In the genomic region with DNA sequence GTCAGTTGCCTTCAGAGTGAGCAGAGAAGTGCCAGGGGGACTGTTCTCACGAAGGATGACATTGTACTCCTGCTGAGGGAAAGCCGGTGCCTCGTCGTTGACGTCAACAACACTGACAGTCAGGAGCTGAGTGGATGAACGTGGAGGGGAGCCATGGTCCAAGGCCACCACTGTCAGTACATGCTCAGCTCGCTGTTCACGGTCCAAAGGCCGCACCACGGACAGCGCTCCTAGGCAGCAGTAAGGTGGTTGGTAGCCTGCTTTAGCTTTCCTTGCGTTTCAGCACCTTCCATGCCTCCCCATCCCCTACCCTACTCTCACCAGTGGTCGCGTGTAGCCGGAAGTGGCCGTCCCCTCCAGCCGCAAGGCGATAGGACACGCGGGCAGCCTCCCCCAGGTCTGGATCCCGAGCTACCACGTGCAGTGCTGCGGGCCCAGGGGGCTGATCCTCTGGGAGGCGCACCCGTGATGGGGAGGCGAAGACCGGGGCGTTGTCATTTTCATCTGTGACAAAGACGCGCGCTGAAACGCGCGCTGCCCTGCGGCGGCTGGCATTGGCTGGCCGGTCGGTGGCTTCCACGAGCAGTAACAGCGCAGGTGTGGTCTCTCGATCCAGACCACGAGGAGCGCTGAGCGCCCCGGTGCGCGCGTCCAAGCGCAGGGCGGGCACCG, we compare ENCODE assay signal across 10 mouse cellular contexts. TPM values are rescaled to one million over a fixed set of nuclear protein-coding genes. Genes with fewer than 3 reads are reported as not detected.
DNase-seq lines count a peak whose midpoint lies in the region; ATAC-seq and TF ChIP-seq lines count a peak whose summit lies in the region.
"Had no signal": no experiment of that assay in that cellular context is flagged by ENCODE, and none has a peak within 500 bp of the region (broad histone marks: within the 10 kb centered on the region; RNA-seq: fewer than 3 reads in every experiment).

No protein-coding gene starts in this region.

- 0 out of 2 replicates have a peak, but pooled peaks cover 18% of the 10 kb centered on the region for H3K36me3 ChIP-seq in lung, postnatal 0 days (ENCODE audit: insufficient read depth, low read length)
- H3K36me3 ChIP-seq in liver, embryonic 12.5 days, result peaks cover 17% of the 10 kb centered on the region

- no peak overlapping the region for H3K27ac ChIP-seq in lung, postnatal 0 days (ENCODE audit: low read length)
- no peak overlapping the region for H3K27ac ChIP-seq in liver, embryonic 12.5 days

- WGBS in lung, postnatal 0 days, result 49% methylated on average over 51 of the region's 51 CpGs
- 11% methylated on average over 51 of the region's 51 CpGs for WGBS in liver, embryonic 12.5 days (ENCODE audit: insufficient replicate concordance)

- peak overlapping the region; percentile 3; the same call in 1 of the 2 replicates for H3K4me3 ChIP-seq in lung, postnatal 0 days (ENCODE audit: low read depth, low read length)
- peak overlapping the region; percentile 42 for H3K4me3 ChIP-seq in liver, embryonic 12.5 days

- H3K9me3 ChIP-seq in lung, postnatal 0 days (ENCODE audit: low read length), result no peaks in the 10 kb centered on the region
- H3K9me3 ChIP-seq in liver, embryonic 12.5 days (replicated peaks), result no peaks in the 10 kb centered on the region

- H3K4me2 ChIP-seq in lung, postnatal 0 days (replicated peaks; ENCODE audit: low read depth, low read length), result peak overlapping the region; percentile 30
- peak overlapping the region; percentile 63 for H3K4me2 ChIP-seq in liver, embryonic 12.5 days

- H3K27me3 ChIP-seq in lung, postnatal 0 days (replicated peaks; ENCODE audit: insufficient read depth, low read length), result no peaks in the 10 kb centered on the region
- H3K27me3 ChIP-seq in liver, embryonic 12.5 days (replicated peaks), result peaks cover 53% of the 10 kb centered on the region

- no peak for TF ChIP-seq EP300 in lung, postnatal 0 days (IDR thresholded peaks at IDR 0.05)

- no peaks in the 10 kb centered on the region for H3K4me1 ChIP-seq in lung, postnatal 0 days (ENCODE audit: insufficient read depth, low read depth, low read length)
- peaks cover 8% of the 10 kb centered on the region; the same call in 1 of the 2 replicates for H3K4me1 ChIP-seq in liver, embryonic 12.5 days

- TF ChIP-seq CTCF in lung, postnatal 0 days (IDR thresholded peaks at IDR 0.05), result no peak

- H3K9ac ChIP-seq in lung, postnatal 0 days (replicated peaks; ENCODE audit: low read depth), result no peak overlapping the region
- H3K9ac ChIP-seq in liver, embryonic 12.5 days, result no peak overlapping the region

- peak; percentile 87 for DNase-seq in heart, adult 11 months
- DNase-seq in heart, adult 8-10 months (ENCODE audit: low spot score), result no peak
- DNase-seq in lung, postnatal 0 days (ENCODE audit: low spot score), result no peak
- no peak for DNase-seq in lung, postnatal 4 days
- peak; percentile 48 for DNase-seq in yolk sac, embryonic 10.5 days (ENCODE audit: low spot score)
- no peak for DNase-seq in layer of hippocampus, postnatal 25 days (ENCODE audit: extremely low spot score in 1 of 2, low spot score in 1 of 2)
- no peak for DNase-seq in spleen, postnatal 10 days (ENCODE audit: low spot score in 2 of 2)
- DNase-seq: cerebellum, adult 11 months; kidney, adult 2 months had no signal

- ATAC-seq in lung, postnatal 0 days, result no peak
- ATAC-seq in liver, embryonic 12.5 days, result peak; percentile 44

RNA-seq across cellular contexts. Expression of a gene that starts 9.9 kb away (rescaled TPM):
- 10 to 100 TPM; 39.0 to 57.8 (median 45.5) TPM for total RNA-seq in heart, adult 8-10 months (2022)
- 107 and 110 TPM in 2 replicates for polyA plus RNA-seq in lung, postnatal 0 days (2015; fragmentation: Nextera tagmentation; extraction: Ambion mirVana)
- polyA plus RNA-seq in liver, embryonic 12.5 days (2016; fragmentation: Nextera tagmentation; extraction: Ambion mirVana), result 62.3 and 64.7 TPM in 2 replicates
- 10 to 100 TPM; 61.4 to 61.8 TPM for total RNA-seq in layer of hippocampus, postnatal 25 days (2021)

RNA-seq across cellular contexts. Expression of a gene that starts 17.8 kb away (rescaled TPM):
- total RNA-seq in heart, adult 8-10 months (2022), result 100 to 1,000 TPM; 102 to 119 (median 112) TPM
- 111 and 121 TPM in 2 replicates for polyA plus RNA-seq in lung, postnatal 0 days (2015; fragmentation: Nextera tagmentation; extraction: Ambion mirVana)
- 232 and 233 TPM in 2 replicates for polyA plus RNA-seq in liver, embryonic 12.5 days (2016; fragmentation: Nextera tagmentation; extraction: Ambion mirVana)
- total RNA-seq in layer of hippocampus, postnatal 25 days (2021), result 100 to 1,000 TPM; 122 to 128 TPM

RNA-seq across cellular contexts. Expression of a gene that starts 24.8 kb away (rescaled TPM):
- total RNA-seq in heart, adult 8-10 months (2022), result 10 to 100 TPM in 3 of 4 experiments, 1 to 10 TPM in 1; 8.8 to 10.4 (median 10.2) TPM
- polyA plus RNA-seq in lung, postnatal 0 days (2015; fragmentation: Nextera tagmentation; extraction: Ambion mirVana), result 19.0 and 19.3 TPM in 2 replicates
- polyA plus RNA-seq in liver, embryonic 12.5 days (2016; fragmentation: Nextera tagmentation; extraction: Ambion mirVana), result 28.8 and 29.1 TPM in 2 replicates
- 10 to 100 TPM in 1 of 2 experiments, 1 to 10 TPM in 1; 9.2 to 10.7 TPM for total RNA-seq in layer of hippocampus, postnatal 25 days (2021)

RNA-seq across cellular contexts. Expression of a gene that starts 25.5 kb away (rescaled TPM):
- total RNA-seq in heart, adult 8-10 months (2022), result 1 to 10 TPM; 4.3 to 8.7 (median 7.3) TPM
- 3.0 and 3.4 TPM in 2 replicates for polyA plus RNA-seq in lung, postnatal 0 days (2015; fragmentation: Nextera tagmentation; extraction: Ambion mirVana)
- 1.9 and 2.0 TPM in 2 replicates for polyA plus RNA-seq in liver, embryonic 12.5 days (2016; fragmentation: Nextera tagmentation; extraction: Ambion mirVana)
- 10 to 100 TPM; 15.9 to 18.3 TPM for total RNA-seq in layer of hippocampus, postnatal 25 days (2021)

RNA-seq across cellular contexts. Expression of a gene that starts 25.6 kb away (rescaled TPM):
- 10 to 100 TPM; 74.6 to 86.7 (median 79.5) TPM for total RNA-seq in heart, adult 8-10 months (2022)
- polyA plus RNA-seq in lung, postnatal 0 days (2015; fragmentation: Nextera tagmentation; extraction: Ambion mirVana), result 378 and 390 TPM in 2 replicates
- polyA plus RNA-seq in liver, embryonic 12.5 days (2016; fragmentation: Nextera tagmentation; extraction: Ambion mirVana), result 149 and 159 TPM in 2 replicates
- 10 to 100 TPM; 79.7 to 88.1 TPM for total RNA-seq in layer of hippocampus, postnatal 25 days (2021)

Comparison
In these comparisons a context has a peak if more than half of its experiments do, and no peak if none do; other contexts are left out.
1. DNase-seq: peak in heart, adult 11 months (single experiment) and yolk sac, embryonic 10.5 days (single experiment); none in heart, adult 8-10 months (single experiment), lung, postnatal 0 days (single experiment), lung, postnatal 4 days (0 of 2), layer of hippocampus, postnatal 25 days (0 of 2) and spleen, postnatal 10 days (0 of 2).